Mouse (Mus musculus) limb, embryonic 11.5 days (tissue): Measurements from ENCODE around the gene Foxk1. TPM values are rescaled to one million over a fixed set of nuclear protein-coding genes. Genes with fewer than 3 reads are reported as not detected.

Experiments
- ATAC-seq: fragments of 200-750 bp; cut with Nextera tagmentation; 2 replicates; pipeline ENCODE4 v1.8.0; 2017; ENCODE audit warnings: low read depth; ENCODE audit not compliant: insufficient number of reproducible peaks, low FRiP score, low TSS enrichment
- DNase-seq: peaks from one replicate; pipeline ENCODE4 v3.0.0-alpha.2; 2015; ENCODE audit warnings: low spot score
- H3K27ac ChIP-seq: fragments of 300-500 bp; sonication (generic); replicated peaks from 2 replicates; pipeline ENCODE4 v1.5.1; 2014; ENCODE audit warnings: low read depth, mild to moderate bottlenecking, low read length
- H3K27me3 ChIP-seq: fragments of 300-500 bp; sonication (generic); 2 replicates; pipeline ENCODE4 v1.6.1; 2014; ENCODE audit warnings: mild to moderate bottlenecking, low read length, mixed read lengths; ENCODE audit not compliant: control insufficient read depth, insufficient read depth
- H3K36me3 ChIP-seq: fragments of 300-500 bp; sonication (generic); 2 replicates; pipeline ENCODE4 v1.6.1; 2014; ENCODE audit warnings: mild to moderate bottlenecking, low read length, moderate library complexity, mixed read lengths; ENCODE audit not compliant: control insufficient read depth, insufficient read depth
- H3K4me1 ChIP-seq: fragments of 300-500 bp; sonication (generic); 2 replicates; pipeline ENCODE4 v1.6.1; 2014; ENCODE audit warnings: low read length, mixed read lengths; ENCODE audit not compliant: control insufficient read depth, insufficient read depth
- H3K4me2 ChIP-seq: fragments of 300-500 bp; sonication (generic); 2 replicates; pipeline ENCODE4 v1.6.1; 2014; ENCODE audit warnings: low read depth, mild to moderate bottlenecking, moderate library complexity; ENCODE audit not compliant: severe bottlenecking
- H3K4me3 ChIP-seq: fragments of 300-500 bp; sonication (generic); 2 replicates; pipeline ENCODE4 v1.5.1; 2014; ENCODE audit warnings: low read depth, low read length
- H3K9ac ChIP-seq: fragments of 300-500 bp; sonication (generic); 2 replicates; pipeline ENCODE4 v1.6.1; 2014; ENCODE audit warnings: mild to moderate bottlenecking, low read length
- H3K9me3 ChIP-seq: fragments of 300-500 bp; sonication (generic); 2 replicates; pipeline ENCODE4 v1.6.1; 2016; ENCODE audit warnings: low read length; ENCODE audit not compliant: control insufficient read depth
- WGBS: fragments of 180-500 bp; shearing (Covaris S2); extraction: QIAGEN DNeasy Blood & Tissue Kit; methylation state at CpG from one replicate; pipeline ENCODE4 v1.1.7; 2014; 5-methylcytosine and 5-hydroxymethylcytosine counted together
- polyA plus RNA-seq: library from polyadenylated mRNA; unstranded; fragments of >200 nt; fragmentation: Nextera tagmentation; extraction: Ambion mirVana; gene quantifications from 2 replicates; pipeline ENCODE4 v1.2.1, GENCODE M21; 2014

Gene Foxk1
- polyA plus RNA-seq, 1 experiment from 2014 or later, result 3.3 TPM

DNA sequence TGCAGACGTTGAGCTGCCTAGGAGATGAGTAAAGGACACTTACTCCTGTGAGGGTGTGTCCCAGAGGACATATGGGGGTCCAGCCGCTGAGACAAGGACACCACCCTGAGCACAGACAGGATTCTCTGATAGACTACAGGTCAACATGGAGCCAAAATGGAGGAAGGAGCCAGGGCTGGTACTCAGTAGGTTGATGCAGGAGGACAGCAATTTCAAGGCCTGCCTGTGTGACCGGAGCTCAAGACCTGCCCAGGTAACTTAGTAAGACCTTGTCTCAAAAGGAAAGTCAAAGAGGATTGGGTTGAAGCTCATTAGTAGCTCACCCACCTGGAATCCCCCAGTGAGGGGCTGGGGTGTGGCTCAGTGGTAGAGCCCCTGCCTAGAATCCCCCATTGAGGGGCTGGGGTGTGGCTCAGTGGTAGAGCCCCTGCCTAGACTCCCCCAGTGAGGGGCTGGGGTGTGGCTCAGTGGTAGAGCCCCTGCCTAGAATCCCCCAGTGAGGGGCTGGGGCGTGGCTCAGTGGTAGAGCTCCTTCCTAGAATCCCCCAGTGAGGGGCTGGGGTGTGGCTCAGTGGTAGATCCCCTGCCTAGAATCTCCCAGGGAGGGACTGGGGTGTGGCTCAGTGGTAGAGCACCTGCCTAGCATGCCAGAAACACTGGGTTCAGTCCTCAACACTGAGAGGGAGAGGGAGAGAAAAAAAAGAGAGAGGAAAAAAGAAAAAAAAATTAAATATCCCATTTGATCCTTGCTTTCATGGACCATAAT lies 30.7 kb upstream of the Foxk1 start:
- WGBS, result 90% methylated on average over 4 of the region's 4 CpGs
- Histone ChIP-seq H3K27me3 (no peaks in the 10 kb centered on the region), H3K36me3 (no peaks in the 10 kb centered on the region), H3K4me3 (no peak overlapping the region), H3K9ac (no peak overlapping the region), H3K27ac (no peak overlapping the region; the same call in 1 of the 2 replicates), H3K4me2 (no peak overlapping the region), H3K4me1 (peaks cover 10% of the 10 kb centered on the region; the same call in 1 of the 2 replicates), H3K9me3 (peaks cover 2% of the 10 kb centered on the region; the same call in 1 of the 2 replicates)
- ATAC-seq (no peak), DNase-seq (no peak)

DNA sequence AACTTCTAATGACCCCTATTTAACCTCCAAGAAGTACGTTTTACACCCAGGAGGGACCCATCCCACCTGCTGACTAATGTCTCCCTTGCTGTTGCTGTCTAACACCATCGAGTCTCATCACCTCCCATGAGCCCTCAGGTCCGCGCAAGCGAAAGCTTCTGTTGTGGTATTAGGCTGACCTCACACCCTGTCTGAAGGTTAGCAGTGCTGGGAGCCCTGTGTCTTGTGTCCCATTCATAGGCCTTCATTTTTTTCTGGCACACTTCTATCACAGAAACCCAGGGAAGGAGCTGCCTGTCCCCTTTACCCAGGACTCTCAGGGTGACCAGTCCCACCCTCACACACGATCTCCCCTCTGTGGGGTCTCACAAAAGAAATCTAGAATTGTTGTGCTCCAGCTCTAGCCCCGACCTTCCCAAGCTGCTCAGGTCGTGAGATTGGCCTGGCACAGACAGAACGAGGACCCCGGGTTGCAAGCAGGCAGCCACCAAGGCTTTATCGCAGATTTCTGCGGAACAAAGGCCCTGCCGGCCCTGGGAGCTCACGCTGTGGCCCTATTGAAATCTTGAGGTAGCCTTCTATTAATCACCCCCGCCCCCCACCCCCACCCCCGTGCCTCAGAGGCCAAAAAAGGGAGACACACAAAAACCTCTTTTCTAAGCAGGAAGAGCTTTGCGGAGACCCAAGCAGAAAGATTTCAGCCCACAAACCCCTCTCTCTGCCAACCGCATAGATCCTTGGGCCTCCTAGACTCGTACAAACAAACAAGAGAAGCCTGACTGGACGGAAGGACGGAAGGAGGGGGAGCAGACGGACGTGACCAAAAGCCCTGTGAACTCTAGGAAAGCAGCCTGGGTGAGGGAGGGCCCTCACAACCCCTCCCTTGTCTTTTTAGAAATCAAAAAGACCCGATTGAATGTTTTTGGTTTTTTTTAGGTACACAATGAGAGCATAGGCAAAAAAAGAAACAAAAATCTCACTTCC lies 29.8 kb upstream of the Foxk1 start:
- ATAC-seq (no peak), DNase-seq (peak; percentile 38)
- peak overlapping the region; percentile 63 for H3K27ac ChIP-seq
- no peaks in the 10 kb centered on the region for H3K36me3 ChIP-seq
- H3K27me3 ChIP-seq, result no peaks in the 10 kb centered on the region
- H3K9me3 ChIP-seq, result peaks cover 2% of the 10 kb centered on the region; the same call in 1 of the 2 replicates
- peak overlapping the region; percentile 57 for H3K9ac ChIP-seq
- H3K4me1 ChIP-seq, result peaks cover 10% of the 10 kb centered on the region; the same call in 1 of the 2 replicates
- WGBS, result 17% methylated on average over 24 of the region's 24 CpGs
- H3K4me3 ChIP-seq, result no peak overlapping the region
- peak overlapping the region; percentile 7; the same call in 1 of the 2 replicates for H3K4me2 ChIP-seq

DNA sequence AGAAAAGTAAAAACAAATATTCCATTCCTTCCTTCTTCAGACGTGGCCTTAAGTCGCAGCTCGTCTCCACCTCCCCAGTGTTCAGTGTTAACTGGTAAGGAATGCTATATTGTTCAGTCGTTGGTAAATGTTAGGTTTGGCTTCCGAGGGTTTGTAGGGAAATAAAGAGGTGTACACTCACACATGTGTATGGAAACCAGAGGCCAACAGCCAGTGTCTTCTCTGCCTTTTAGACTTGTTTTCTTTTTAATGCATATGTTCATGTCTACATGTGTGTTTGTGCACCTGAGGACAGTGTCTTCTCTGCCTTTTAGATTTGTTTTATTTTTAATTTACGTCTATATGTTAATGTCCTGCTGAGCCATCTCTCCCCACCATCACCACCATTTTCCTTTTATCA lies 29.1 kb upstream of the Foxk1 start:
- no peak overlapping the region for H3K4me2 ChIP-seq
- H3K36me3 ChIP-seq, result no peaks in the 10 kb centered on the region
- peaks cover 6% of the 10 kb centered on the region; the same call in 1 of the 2 replicates for H3K4me1 ChIP-seq
- no peak overlapping the region for H3K4me3 ChIP-seq
- 49% methylated on average over 6 of the region's 6 CpGs for WGBS
- peaks cover 2% of the 10 kb centered on the region; the same call in 1 of the 2 replicates for H3K9me3 ChIP-seq
- no peaks in the 10 kb centered on the region for H3K27me3 ChIP-seq
- no peak overlapping the region for H3K9ac ChIP-seq
- no peak for ATAC-seq
- peak overlapping the region; percentile 63; the same call in 1 of the 2 replicates for H3K27ac ChIP-seq
- DNase-seq, result no peak

DNA sequence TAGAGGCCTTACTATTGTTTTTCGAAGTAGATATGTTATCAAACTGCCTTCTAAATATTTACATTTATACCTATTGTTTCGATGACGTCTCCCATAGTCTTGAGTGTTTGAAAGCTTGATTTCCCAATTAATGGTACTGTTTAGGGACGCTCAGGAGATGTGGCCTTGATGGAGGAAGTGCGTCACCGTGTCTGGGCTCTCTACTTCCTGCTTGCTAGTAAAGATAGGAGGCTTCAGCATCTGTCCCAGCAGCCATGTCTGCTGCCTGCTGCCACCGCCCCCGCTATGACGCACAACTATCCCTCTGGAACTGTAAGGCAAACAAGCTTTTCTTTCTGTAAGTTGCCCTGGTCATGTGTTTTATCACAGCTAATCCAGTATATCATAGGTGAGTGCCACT lies 27.0 kb upstream of the Foxk1 start:
- peaks cover 2% of the 10 kb centered on the region; the same call in 1 of the 2 replicates for H3K9me3 ChIP-seq
- H3K36me3 ChIP-seq, result no peaks in the 10 kb centered on the region
- no peak overlapping the region for H3K27ac ChIP-seq
- H3K9ac ChIP-seq, result no peak overlapping the region
- ATAC-seq (no peak), DNase-seq (no peak)
- H3K4me1 ChIP-seq, result peaks cover 6% of the 10 kb centered on the region; the same call in 1 of the 2 replicates
- H3K4me3 ChIP-seq, result no peak overlapping the region
- 94% methylated on average over 9 of the region's 9 CpGs for WGBS
- no peaks in the 10 kb centered on the region for H3K27me3 ChIP-seq
- H3K4me2 ChIP-seq, result no peak overlapping the region

DNA sequence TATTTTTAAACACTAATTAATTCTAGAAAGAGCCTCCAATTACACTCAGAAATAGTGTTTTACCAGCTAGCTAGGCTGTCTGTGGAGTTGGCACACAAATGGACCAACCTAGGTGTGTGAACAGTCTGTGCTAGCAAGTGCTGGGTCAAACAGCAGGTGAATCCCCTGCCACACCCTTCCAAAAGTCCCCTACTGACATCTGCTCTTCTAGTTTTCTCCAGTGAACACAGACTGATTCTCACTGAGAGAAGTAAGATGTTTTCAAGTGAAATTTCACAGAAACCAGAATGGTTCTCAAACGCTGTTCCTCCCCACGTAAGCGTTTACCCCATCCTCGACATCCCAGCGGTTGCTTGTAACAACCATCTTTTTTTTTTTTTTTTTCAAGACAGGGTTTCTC lies 25.7 kb upstream of the Foxk1 start:
- H3K4me2 ChIP-seq, result no peak overlapping the region
- WGBS, result 97% methylated on average over 5 of the region's 5 CpGs
- no peak overlapping the region for H3K9ac ChIP-seq
- no peaks in the 10 kb centered on the region for H3K27me3 ChIP-seq
- DNase-seq, result no peak
- peaks cover 2% of the 10 kb centered on the region; the same call in 1 of the 2 replicates for H3K9me3 ChIP-seq
- H3K4me1 ChIP-seq, result peaks cover 14% of the 10 kb centered on the region
- no peak for ATAC-seq
- no peaks in the 10 kb centered on the region for H3K36me3 ChIP-seq
- H3K4me3 ChIP-seq, result no peak overlapping the region
- H3K27ac ChIP-seq, result no peak overlapping the region

DNA sequence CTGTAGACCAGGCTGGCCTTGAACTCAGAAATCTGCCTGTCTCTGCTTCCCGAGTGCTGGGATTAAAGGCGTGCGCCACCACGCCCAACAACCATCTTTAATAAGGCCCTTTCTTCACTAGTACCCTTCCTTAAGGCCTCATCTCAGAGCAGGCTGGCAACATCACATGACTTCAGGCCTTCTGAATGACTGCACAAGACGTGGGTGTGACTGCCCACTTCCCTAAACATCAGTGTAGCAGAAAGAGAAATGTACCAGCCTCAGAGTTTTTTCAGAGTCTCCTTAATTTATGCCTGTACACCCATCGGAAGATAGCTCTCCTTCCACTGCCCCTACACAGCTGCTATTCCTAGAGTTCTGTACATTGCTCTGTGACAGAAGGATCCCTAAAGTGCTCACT lies 25.2 kb upstream of the Foxk1 start:
- Histone ChIP-seq H3K4me2 (no peak overlapping the region), H3K36me3 (no peaks in the 10 kb centered on the region), H3K4me1 (peaks cover 12% of the 10 kb centered on the region), H3K4me3 (no peak overlapping the region), H3K27me3 (no peaks in the 10 kb centered on the region), H3K9me3 (peaks cover 2% of the 10 kb centered on the region; the same call in 1 of the 2 replicates), H3K9ac (no peak overlapping the region), H3K27ac (no peak overlapping the region)
- ATAC-seq (no peak), DNase-seq (no peak)
- 83% methylated on average over 6 of the region's 6 CpGs for WGBS

DNA sequence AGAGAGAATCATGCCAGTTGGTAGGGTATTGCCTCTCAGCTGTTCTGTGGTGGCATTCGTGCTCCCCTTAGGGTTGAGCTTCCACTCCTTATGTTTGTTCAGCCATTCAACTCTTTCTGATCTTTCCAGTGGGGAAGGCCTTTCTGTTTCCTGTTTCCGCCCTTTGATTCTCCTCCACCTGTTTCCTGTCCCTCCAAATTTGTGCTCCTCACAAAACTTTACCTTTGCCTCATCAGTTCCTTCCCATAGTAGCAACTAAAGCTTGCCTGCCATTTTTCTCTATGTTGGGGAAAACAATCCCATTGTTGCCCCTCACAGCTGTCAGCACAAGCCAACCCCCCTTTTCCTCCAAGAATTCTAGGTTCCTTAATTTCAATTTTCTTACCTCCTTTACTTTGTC lies 23.2 kb upstream of the Foxk1 start:
- no peak for ATAC-seq
- H3K9ac ChIP-seq, result no peak overlapping the region
- H3K4me1 ChIP-seq, result peaks cover 7% of the 10 kb centered on the region; the same call in 1 of the 2 replicates
- no peak overlapping the region for H3K4me2 ChIP-seq
- no peak overlapping the region for H3K4me3 ChIP-seq
- no peak overlapping the region for H3K27ac ChIP-seq
- 84% methylated on average over 2 of the region's 2 CpGs for WGBS
- peaks cover 2% of the 10 kb centered on the region; the same call in 1 of the 2 replicates for H3K9me3 ChIP-seq
- no peak for DNase-seq
- H3K36me3 ChIP-seq, result no peaks in the 10 kb centered on the region
- H3K27me3 ChIP-seq, result no peaks in the 10 kb centered on the region

DNA sequence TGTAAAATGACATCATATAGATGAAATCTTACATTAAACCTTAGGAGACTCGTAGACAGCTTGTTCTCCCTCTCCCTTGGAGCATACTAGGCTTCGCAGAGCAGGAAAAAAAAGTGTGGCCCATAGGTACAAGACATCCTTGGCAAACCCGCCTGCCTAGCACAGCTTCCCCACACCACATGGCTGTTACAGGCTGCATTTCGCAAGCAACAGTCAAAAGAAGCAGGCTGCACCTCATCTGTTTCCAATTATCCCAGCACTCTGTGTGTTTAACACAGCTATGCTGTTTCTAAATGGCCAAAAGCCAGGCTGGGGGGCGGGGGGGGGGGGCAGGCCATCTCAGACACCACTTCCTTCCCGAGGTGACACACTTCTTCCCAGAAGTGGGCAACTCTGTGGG lies 20.8 kb upstream of the Foxk1 start:
- H3K9me3 ChIP-seq, result no peaks in the 10 kb centered on the region
- H3K4me1 ChIP-seq, result peaks cover 13% of the 10 kb centered on the region
- H3K27ac ChIP-seq, result peak overlapping the region; percentile 87
- peak overlapping the region; percentile 17; the same call in 1 of the 2 replicates for H3K4me2 ChIP-seq
- ATAC-seq, result peak; percentile 79
- DNase-seq, result peak; percentile 80
- no peak overlapping the region for H3K4me3 ChIP-seq
- no peaks in the 10 kb centered on the region for H3K27me3 ChIP-seq
- 16% methylated on average over 6 of the region's 6 CpGs for WGBS
- H3K9ac ChIP-seq, result no peak overlapping the region
- no peaks in the 10 kb centered on the region for H3K36me3 ChIP-seq
